Mouse (Mus musculus) hindbrain, embryonic 11.5 days (tissue): ENCODE results near the gene Vegfa. TPM values are rescaled to one million over a fixed set of nuclear protein-coding genes. Genes with fewer than 3 reads are reported as not detected.

Experiments used
- ATAC-seq: fragments of 200-750 bp; cut with Nextera tagmentation; 2 replicates; pipeline ENCODE4 v1.8.0; 2017; ENCODE audit warnings: mild to moderate bottlenecking, moderate TSS enrichment, moderate library complexity; ENCODE audit not compliant: low FRiP score
- DNase-seq: peaks from one replicate; pipeline ENCODE4 v3.0.0-alpha.2; 2015; ENCODE audit warnings: low spot score
- H3K27ac ChIP-seq: fragments of 300-500 bp; sonication (generic); 2 replicates; pipeline ENCODE4 v1.5.1; 2014; ENCODE audit warnings: mild to moderate bottlenecking, low read depth, low read length
- H3K27me3 ChIP-seq: fragments of 300-500 bp; sonication (generic); 2 replicates; pipeline ENCODE4 v1.6.1; 2014; ENCODE audit warnings: mild to moderate bottlenecking, low read length, moderate library complexity, mixed read lengths; ENCODE audit not compliant: control insufficient read depth, insufficient read depth
- H3K36me3 ChIP-seq: fragments of 300-500 bp; sonication (generic); 2 replicates; pipeline ENCODE4 v1.6.1; 2014; ENCODE audit warnings: mild to moderate bottlenecking, low read length, moderate library complexity, mixed read lengths; ENCODE audit not compliant: control insufficient read depth, insufficient read depth
- H3K4me1 ChIP-seq: fragments of 300-500 bp; sonication (generic); replicated peaks from 2 replicates; pipeline ENCODE4 v1.6.1; 2014; ENCODE audit warnings: low read length, mixed read lengths; ENCODE audit not compliant: control insufficient read depth, insufficient read depth
- H3K4me2 ChIP-seq: fragments of 300-500 bp; sonication (generic); replicated peaks from 2 replicates; pipeline ENCODE4 v1.6.1; 2014; ENCODE audit warnings: mild to moderate bottlenecking, low read depth, low read length
- H3K4me3 ChIP-seq: fragments of 300-500 bp; sonication (generic); 2 replicates; pipeline ENCODE4 v1.5.1; 2014; ENCODE audit warnings: low read depth, low read length
- H3K9ac ChIP-seq: fragments of 300-500 bp; sonication (generic); 2 replicates; pipeline ENCODE4 v1.6.1; 2014; ENCODE audit warnings: low read depth, low read length
- H3K9me3 ChIP-seq: fragments of 300-500 bp; sonication (generic); 2 replicates; pipeline ENCODE4 v1.6.1; 2016; ENCODE audit warnings: low read length; ENCODE audit not compliant: control insufficient read depth
- WGBS: fragments of 180-500 bp; shearing (Covaris S2); extraction: QIAGEN DNeasy Blood & Tissue Kit; methylation state at CpG from one replicate; pipeline ENCODE4 v1.1.7; 2014; 5-methylcytosine and 5-hydroxymethylcytosine counted together
- polyA plus RNA-seq: library from polyadenylated mRNA; unstranded; fragments of >200 nt; fragmentation: Nextera tagmentation; extraction: Ambion mirVana; gene quantifications from 2 replicates; pipeline ENCODE4 v1.2.1, GENCODE M21; 2014

The Vegfa gene
- polyA plus RNA-seq, 1 experiment from 2014 or later: 6.2 TPM

GRCm38 (mm10) chr17:46033122-46033521, 953 bp upstream of the Vegfa start:
- ATAC-seq (no peak), DNase-seq (no peak)
- Histone ChIP-seq H3K27me3 (no peaks in the 10 kb centered on the region), H3K36me3 (no peaks in the 10 kb centered on the region), H3K9me3 (no peaks in the 10 kb centered on the region), H3K9ac (no peak overlapping the region), H3K4me3 (no peak overlapping the region), H3K27ac (no peak overlapping the region), H3K4me2 (no peak overlapping the region), H3K4me1 (peaks cover 9% of the 10 kb centered on the region)
- WGBS: 53% methylated on average over 6 of the region's 6 CpGs

GRCm38 (mm10) chr17:46031621-46032211, 453 bp downstream of the Vegfa start:
- Histone ChIP-seq H3K4me1 (peaks cover 16% of the 10 kb centered on the region), H3K36me3 (no peaks in the 10 kb centered on the region), H3K9me3 (no peaks in the 10 kb centered on the region), H3K27me3 (no peaks in the 10 kb centered on the region), H3K4me2 (peak overlapping the region; percentile 89), H3K4me3 (peak overlapping the region; percentile 90), H3K9ac (peak overlapping the region; percentile 94), H3K27ac (peak overlapping the region; percentile 81)
- ATAC-seq (no peak; the same call in 1 of the 2 replicates), DNase-seq (peak; percentile 72)
- 1% methylated on average over 38 of the region's 50 CpGs for WGBS

- ATAC-seq (peak; percentile 41), DNase-seq (peak; percentile 73)
- Histone ChIP-seq H3K27me3 (no peaks in the 10 kb centered on the region), H3K4me1 (peaks cover 19% of the 10 kb centered on the region), H3K27ac (peak overlapping the region; percentile 81), H3K9ac (peak overlapping the region; percentile 94), H3K36me3 (no peaks in the 10 kb centered on the region), H3K4me2 (peak overlapping the region; percentile 89), H3K4me3 (peak overlapping the region; percentile 90), H3K9me3 (no peaks in the 10 kb centered on the region)
- WGBS: under 1% methylated on average over 80 of the region's 92 CpGs
These were observed 1.2 kb downstream of the Vegfa start for GRCm38 (mm10) chr17:46030731-46031620.

- Histone ChIP-seq H3K4me3 (peak overlapping the region; percentile 90), H3K4me2 (peak overlapping the region; percentile 89), H3K27ac (peak overlapping the region; percentile 81), H3K4me1 (peaks cover 19% of the 10 kb centered on the region), H3K36me3 (no peaks in the 10 kb centered on the region), H3K9me3 (no peaks in the 10 kb centered on the region), H3K27me3 (no peaks in the 10 kb centered on the region), H3K9ac (peak overlapping the region; percentile 94)
- WGBS: under 1% methylated on average over 34 of the region's 43 CpGs
- ATAC-seq: 0 out of 2 replicates have a peak, but pooled peaks have one; percentile 12
- DNase-seq: peak; percentile 68
These were observed 1.8 kb downstream of the Vegfa start for GRCm38 (mm10) chr17:46030323-46030730.

- H3K4me2 ChIP-seq: peak overlapping the region; percentile 89
- no peaks in the 10 kb centered on the region for H3K9me3 ChIP-seq
- peak; percentile 31 for DNase-seq
- H3K4me1 ChIP-seq: peaks cover 19% of the 10 kb centered on the region
- H3K27me3 ChIP-seq: no peaks in the 10 kb centered on the region
- peak overlapping the region; percentile 94 for H3K9ac ChIP-seq
- peak overlapping the region; percentile 90 for H3K4me3 ChIP-seq
- no peak for ATAC-seq
- 13% methylated on average over 7 of the region's 7 CpGs for WGBS
- no peak overlapping the region for H3K27ac ChIP-seq
- no peaks in the 10 kb centered on the region for H3K36me3 ChIP-seq
These were observed 2.5 kb downstream of the Vegfa start for GRCm38 (mm10) chr17:46029554-46030207.

- H3K27me3 ChIP-seq: no peaks in the 10 kb centered on the region
- DNase-seq (peak; percentile 10), ATAC-seq (no peak)
- H3K4me2 ChIP-seq: peak overlapping the region; percentile 89
- peak overlapping the region; percentile 94 for H3K9ac ChIP-seq
- H3K27ac ChIP-seq: no peak overlapping the region
- peak overlapping the region; percentile 90 for H3K4me3 ChIP-seq
- H3K4me1 ChIP-seq: peaks cover 19% of the 10 kb centered on the region
- H3K36me3 ChIP-seq: peaks cover 3% of the 10 kb centered on the region; the same call in 1 of the 2 replicates
- WGBS: 51% methylated on average over 2 of the region's 2 CpGs
- no peaks in the 10 kb centered on the region for H3K9me3 ChIP-seq
These were observed 3.1 kb downstream of the Vegfa start for GRCm38 (mm10) chr17:46029052-46029553.

GRCm38 (mm10) chr17:46028210-46029051, 3.7 kb downstream of the Vegfa start:
- Histone ChIP-seq H3K27me3 (no peaks in the 10 kb centered on the region), H3K9ac (peak overlapping the region; percentile 94; the same call in 1 of the 2 replicates), H3K9me3 (no peaks in the 10 kb centered on the region), H3K27ac (peak overlapping the region; percentile 90; the same call in 1 of the 2 replicates), H3K36me3 (peaks cover 6% of the 10 kb centered on the region; the same call in 1 of the 2 replicates), H3K4me3 (peak overlapping the region; percentile 90), H3K4me1 (peaks cover 19% of the 10 kb centered on the region), H3K4me2 (peak overlapping the region; percentile 89)
- DNase-seq (peak; percentile 31), ATAC-seq (no peak)
- WGBS: 17% methylated on average over 15 of the region's 15 CpGs
